Mouse (Mus musculus) megakaryocyte, embryonic 14.5 days (primary cell): ENCODE measurements around the gene Olfr1489.
"Not testable (repeated sequence)": the region's sequence is repeated elsewhere in the genome, so short reads cannot be mapped to it uniquely, and the experiment has no call there.

Source experiments
- FLI1 ChIP-seq: IDR thresholded peaks from 2 replicates; pipeline ENCODE4 v1.6.1; 2012; ENCODE audit warnings: low read length, inconsistent platforms, mixed read lengths
- GATA1 ChIP-seq: IDR thresholded peaks from 3 replicates; pipeline ENCODE4 v1.6.1; 2012; ENCODE audit warnings: mixed read lengths, low read length, inconsistent platforms, borderline replicate concordance

- TF ChIP-seq GATA1, FLI1: not testable (repeated sequence)
Observed at GRCm38 (mm10) chr19:13617075-13617474, 14.3 kb upstream of the Olfr1489 start, which contains the start of gene Olfr1487.
